Mouse (Mus musculus): ENCODE data around the gene Nup85.

The Nup85 gene

GRCm38 (mm10) chr11:115632247-115632646, 68.0 kb downstream of the Nup85 start:
- DNase-seq (ENCODE audit: low spot score in 2 of 2), result no peak

GRCm38 (mm10) chr11:115632862-115633261, 68.6 kb downstream of the Nup85 start:
- no peak for DNase-seq (ENCODE audit: low spot score in 2 of 2)

Measured in frontal cortex, postnatal 36 days (tissue).